Mouse (Mus musculus) cerebellum, postnatal 14 days (tissue): Measurements from ENCODE around the gene Ccdc47.
"Not testable (repeated sequence)": the region's sequence is repeated elsewhere in the genome, so short reads cannot be mapped to it uniquely, and the experiment has no call there.

Source experiments
- DNase-seq, 2 experiments: peaks; one replicate each; pipeline ENCODE4 v3.0.0; 2021; ENCODE audit warnings: mixed read lengths in 2 of 2

Ccdc47 gene

GRCm38 (mm10) chr11:106215927-106216729 is at the start of gene Ccdc47:
TSS of gene Ccdc47 (minus strand) at chr11:106216344.
- DNase-seq, result peak; percentile 97

- DNase-seq, result no peak
Observed at GRCm38 (mm10) chr11:106265570-106265969, 49.4 kb upstream of the Ccdc47 start.

DNA sequence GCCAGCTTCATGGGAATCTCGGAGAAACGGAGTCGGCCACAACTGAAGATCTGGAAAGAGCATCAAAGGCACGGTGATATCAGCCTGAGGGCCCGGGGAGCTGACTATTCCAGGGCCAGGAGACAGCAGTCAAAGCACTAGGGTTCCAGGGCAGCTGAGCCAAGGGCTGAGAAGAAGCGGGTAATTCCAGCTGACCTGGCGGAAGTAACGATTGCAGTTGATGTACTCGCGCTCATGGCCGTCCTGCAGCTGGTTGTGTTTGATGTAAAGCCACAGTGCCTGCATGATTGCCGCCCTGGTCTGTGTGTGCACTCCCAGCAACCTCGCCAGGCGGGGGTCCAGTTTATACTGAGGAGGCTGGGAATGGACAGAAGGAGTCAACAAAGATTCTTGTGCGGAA is 48.8 kb upstream of the Ccdc47 start:
- peak in 1 of 2 experiments; percentile 20 for DNase-seq

DNA sequence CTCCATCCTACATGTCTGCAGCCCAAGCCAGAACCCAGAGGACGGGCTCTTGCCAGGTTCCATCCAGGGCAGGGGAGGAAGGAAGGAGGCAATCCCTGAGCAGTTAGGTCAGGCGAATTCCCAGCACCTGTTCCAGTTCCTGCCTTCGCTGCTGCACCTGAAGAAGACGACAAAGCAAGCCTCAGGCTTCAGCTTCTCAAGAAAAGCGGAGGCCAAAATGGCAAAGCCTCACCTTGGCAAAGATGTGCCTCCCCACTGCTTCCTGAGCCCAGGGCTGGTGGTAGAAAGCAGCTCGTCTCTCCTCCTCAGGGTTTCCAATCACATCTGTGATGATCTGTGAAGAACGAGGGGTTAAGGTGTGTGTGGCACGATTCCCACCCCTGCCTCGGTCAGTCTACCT is 47.8 kb upstream of the Ccdc47 start:
- DNase-seq, result peak in 1 of 2 experiments; percentile 52

- no peak for DNase-seq
Observed at GRCm38 (mm10) chr11:106260826-106261450, 44.8 kb upstream of the Ccdc47 start.

DNA sequence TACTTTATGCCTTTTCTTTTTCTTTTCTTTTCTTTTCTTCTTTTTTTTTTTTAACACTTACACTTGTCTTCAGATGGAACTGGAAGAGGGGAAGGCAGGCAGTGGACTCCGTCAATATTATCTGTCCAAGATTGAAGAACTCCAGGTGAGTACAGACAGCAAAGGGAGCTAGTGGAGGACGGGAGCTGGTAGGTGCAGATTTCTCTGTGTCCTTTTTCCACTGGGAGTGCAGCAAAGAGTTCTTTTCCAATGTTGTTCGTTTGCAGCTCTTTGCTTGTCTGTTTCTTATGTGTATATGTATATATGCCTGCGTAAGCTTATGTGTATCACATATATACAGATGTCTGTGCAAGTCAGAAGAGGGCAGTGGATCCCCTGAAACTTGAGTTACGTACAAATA is 40.6 kb upstream of the Ccdc47 start:
- DNase-seq, result peak; percentile 69 to 74

GRCm38 (mm10) chr11:106255685-106256451 is 39.7 kb upstream of the Ccdc47 start, which contains the start of the genes Ftsj3 and Psmc5:
TSS of gene Ftsj3 (minus strand) at chr11:106256079.
TSS of gene Psmc5 (plus strand) at chr11:106256154.
- DNase-seq, result peak; percentile 99

GRCm38 (mm10) chr11:106255174-106255573 is 39.0 kb upstream of the Ccdc47 start:
- DNase-seq, result peak in 1 of 2 experiments; percentile 45

DNA sequence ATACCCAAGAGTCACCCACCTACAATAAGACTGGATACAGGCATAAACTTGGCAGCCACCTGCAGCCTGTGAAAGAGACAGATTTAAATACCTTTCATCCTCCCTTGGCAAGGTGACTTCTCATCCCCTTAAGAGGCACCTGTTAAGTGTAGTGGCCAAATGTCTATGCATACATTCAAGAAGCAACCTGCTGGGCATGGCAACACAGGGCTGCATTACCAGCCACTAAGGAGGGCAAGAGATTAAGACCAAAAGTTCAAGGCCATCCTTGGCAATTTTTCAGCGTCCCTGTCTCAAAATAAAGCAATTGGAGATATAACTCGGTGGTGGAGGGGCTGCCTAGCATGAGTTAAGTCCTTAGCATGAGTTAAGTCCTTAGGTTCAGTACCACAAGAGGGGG is 38.6 kb upstream of the Ccdc47 start:
- peak in 1 of 2 experiments; percentile 9 for DNase-seq

- no peak for DNase-seq
Observed at GRCm38 (mm10) chr11:106249326-106249725, 33.2 kb upstream of the Ccdc47 start.

DNA sequence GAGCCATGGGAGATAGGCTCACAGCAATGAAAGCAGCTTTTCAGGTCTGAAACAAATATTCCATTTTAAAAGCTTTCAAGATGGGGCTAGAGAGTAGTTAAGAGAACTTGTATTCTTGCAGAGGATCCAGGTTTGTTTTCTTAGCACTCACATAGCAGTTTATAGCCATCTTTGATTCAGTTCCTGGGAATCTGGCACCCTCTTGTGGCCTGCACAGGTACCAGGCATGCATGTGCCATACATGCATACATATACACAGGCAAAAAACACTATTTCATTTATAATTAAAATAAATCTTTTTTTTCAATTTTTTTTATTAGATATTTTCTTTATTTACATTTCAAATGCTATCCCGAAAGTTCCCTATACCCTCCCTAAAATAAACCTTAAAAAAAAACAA is 30.7 kb upstream of the Ccdc47 start:
- no peak for DNase-seq

DNA sequence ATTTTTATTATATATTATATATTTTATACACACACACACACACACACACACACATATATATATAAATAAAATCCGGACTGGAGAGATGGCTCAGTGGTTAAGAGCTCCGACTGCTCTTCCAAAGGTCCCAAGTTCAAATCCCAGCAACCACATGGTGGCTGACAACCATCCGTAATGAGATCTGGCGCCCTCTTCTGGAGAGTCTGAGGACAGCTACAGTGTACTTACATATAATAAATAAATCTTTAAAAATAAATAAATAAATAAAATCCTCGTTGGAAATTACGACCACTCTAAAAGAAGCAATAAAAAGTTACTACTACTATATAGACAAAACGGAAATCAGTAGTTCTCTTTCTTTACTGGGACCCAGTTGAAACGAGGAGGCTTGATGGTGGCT is 17.8 kb upstream of the Ccdc47 start:
- not testable (repeated sequence) for DNase-seq

GRCm38 (mm10) chr11:106220603-106221002 is 4.5 kb upstream of the Ccdc47 start:
- DNase-seq, result no peak

DNA sequence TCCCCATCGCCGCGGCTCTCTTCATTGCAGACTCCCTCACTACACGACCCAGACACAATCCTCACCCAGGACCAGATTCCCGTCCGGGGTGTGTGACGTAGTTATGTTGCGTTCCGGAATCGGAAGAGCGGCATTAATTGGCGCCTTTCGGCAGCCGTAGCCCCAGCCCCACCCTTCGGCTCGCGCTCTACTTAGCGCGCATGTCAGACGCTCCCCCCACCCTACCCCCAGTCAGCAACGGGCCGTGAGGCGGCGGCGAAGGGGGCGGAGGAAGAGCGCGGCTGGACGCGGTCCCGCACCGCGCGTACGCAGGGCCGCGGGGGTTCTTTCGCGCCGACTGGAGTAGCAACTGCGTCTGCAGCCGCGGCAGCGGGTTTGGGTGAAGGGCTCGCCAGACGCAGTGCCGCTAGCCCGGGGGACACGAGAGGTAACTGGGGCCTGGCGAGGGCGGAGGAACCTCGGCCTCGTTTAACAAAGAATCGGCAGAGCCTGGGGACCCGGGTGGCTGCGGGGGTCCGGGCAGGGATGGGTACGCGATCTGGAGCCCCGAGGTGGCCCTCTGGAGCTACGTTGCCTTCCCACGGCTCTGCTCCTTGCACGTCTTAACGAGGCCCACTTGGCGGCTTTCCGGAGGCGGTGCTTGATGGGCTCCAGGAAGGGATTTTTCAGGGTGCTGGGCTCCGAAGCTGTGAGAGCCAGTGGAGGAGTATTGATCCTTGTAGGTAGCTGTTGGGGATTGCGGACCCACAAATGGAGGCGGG is 766 bp upstream of the Ccdc47 start, which contains the start of gene Ddx42:
Gene Ddx42, plus strand, starts transcription at position 197 of the 761 bp plus-strand sequence.
- peak; percentile 94 for DNase-seq

GRCm38 (mm10) chr11:106215450-106215859 is 689 bp downstream of the Ccdc47 start:
- DNase-seq, result no peak

DNA sequence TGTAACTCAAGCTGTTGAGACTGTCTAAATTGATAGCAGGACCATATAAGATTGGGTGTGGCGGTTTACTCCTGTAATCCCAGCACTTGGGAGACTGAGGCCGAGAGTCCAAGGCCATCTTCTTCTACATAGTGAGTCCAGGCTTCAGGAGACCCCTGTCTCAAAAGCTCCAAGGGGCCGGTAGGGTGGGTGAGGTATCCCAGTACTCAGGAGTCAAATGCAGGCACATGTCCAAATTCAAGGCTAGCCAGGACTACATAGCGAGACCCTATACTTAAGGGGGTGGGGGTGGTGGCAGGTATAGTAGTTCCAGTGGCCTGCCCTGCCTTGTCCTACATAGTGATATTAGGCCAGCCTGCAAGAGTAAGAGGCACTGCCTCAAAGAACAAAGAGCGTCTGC is 1.3 kb downstream of the Ccdc47 start:
- DNase-seq, result peak in 1 of 2 experiments; percentile 40

DNA sequence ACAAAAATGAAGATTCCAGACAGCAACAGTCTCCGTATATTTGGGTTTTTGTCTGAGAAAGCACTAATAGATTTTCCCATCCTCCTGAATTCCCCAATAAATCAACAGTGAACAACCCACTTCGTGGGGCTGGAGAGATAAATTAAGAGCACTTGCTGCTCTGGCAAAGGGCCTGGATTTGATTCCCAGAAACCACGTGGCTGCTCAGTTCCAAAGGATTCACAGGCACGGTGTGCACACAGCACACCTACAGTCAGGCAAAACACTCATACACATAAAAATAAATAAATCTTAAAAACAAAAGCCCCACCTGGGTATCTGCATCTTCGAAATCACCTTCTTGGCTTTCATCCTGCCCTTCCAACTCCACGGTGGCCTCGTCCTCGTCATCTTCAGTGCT is 3.4 kb downstream of the Ccdc47 start:
- DNase-seq, result no peak

GRCm38 (mm10) chr11:106202123-106202465 is 14.1 kb downstream of the Ccdc47 start, which contains the start of gene Strada:
TSS of gene Strada (minus strand) at chr11:106202168.
- no peak for DNase-seq

GRCm38 (mm10) chr11:106201337-106202122 is 14.6 kb downstream of the Ccdc47 start:
- no peak for DNase-seq

GRCm38 (mm10) chr11:106200756-106201155 is 15.4 kb downstream of the Ccdc47 start:
- DNase-seq, result no peak

- not testable (repeated sequence) for DNase-seq
Observed at GRCm38 (mm10) chr11:106199997-106200396, 16.1 kb downstream of the Ccdc47 start.

DNA sequence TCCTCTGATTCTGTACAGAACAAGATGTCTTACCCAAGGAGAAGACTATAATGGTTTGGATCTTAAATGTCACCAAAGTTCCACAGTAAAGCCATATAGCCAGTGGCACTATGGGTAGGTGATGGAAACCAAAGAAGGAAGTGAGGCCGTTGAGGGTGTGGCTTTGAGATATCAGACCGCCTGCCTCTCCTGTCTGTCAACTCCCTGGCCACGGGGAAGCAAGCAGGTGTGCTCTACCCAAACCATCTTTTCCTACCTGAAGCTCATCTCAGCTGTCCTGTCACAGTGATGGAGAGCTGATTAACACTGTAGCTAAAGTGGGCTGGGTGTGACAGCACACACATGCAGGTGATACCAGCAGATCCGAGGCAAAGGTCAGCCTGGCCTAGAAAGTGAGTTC is 17.9 kb downstream of the Ccdc47 start:
- no peak for DNase-seq
